Mouse (Mus musculus) bone marrow macrophage, adult 2 months (primary cell): Measurements from ENCODE around the gene Pyroxd1. TPM values are rescaled to one million over a fixed set of nuclear protein-coding genes. Genes with fewer than 3 reads are reported as not detected.

Source experiments
- H3K27ac ChIP-seq: 2 replicates; pipeline ENCODE4 v1.5.1; 2012; ENCODE audit warnings: low read depth, low read length; ENCODE audit not compliant: insufficient read depth
- H3K4me1 ChIP-seq: 2 replicates; pipeline ENCODE4 v1.6.1; 2012; ENCODE audit warnings: low read length; ENCODE audit not compliant: control insufficient read depth, insufficient read depth
- H3K4me3 ChIP-seq: 2 replicates; pipeline ENCODE4 v1.5.1; 2012; ENCODE audit warnings: mild to moderate bottlenecking, low read length, moderate library complexity; ENCODE audit not compliant: insufficient read depth
- CTCF ChIP-seq: IDR thresholded peaks from 2 replicates; pipeline ENCODE4 v1.5.1; 2012; ENCODE audit warnings: low read depth, mild to moderate bottlenecking, low read length, moderate library complexity
- POLR2A ChIP-seq: IDR thresholded peaks from 2 replicates; pipeline ENCODE4 v1.6.1; 2012; ENCODE audit warnings: mild to moderate bottlenecking, low read depth, low read length, borderline replicate concordance
- polyA plus RNA-seq: library from polyadenylated mRNA; stranded (reverse); fragments of >200 nt; gene quantifications from 2 replicates; pipeline ENCODE4 v1.2.4, GENCODE M21; 2012; ENCODE audit not compliant: missing spikeins, insufficient read depth, insufficient read length

Gene Pyroxd1
- 11.1 and 11.9 TPM in 2 replicates for polyA plus RNA-seq

- H3K4me3 ChIP-seq, result peak within 1 kb of the TSS; percentile 98
- peak within 1 kb of the TSS; percentile 99 for H3K27ac ChIP-seq
- peaks cover 3% of the 10 kb centered on the region; the same call in 1 of the 2 replicates for H3K4me1 ChIP-seq
- TF ChIP-seq CTCF (no peak), POLR2A (no peak)
These were observed at the start of gene Pyroxd1 for GRCm38 (mm10) chr6:142345440-142346038. Pyroxd1 (plus strand) TSS chr6:142345654.

DNA sequence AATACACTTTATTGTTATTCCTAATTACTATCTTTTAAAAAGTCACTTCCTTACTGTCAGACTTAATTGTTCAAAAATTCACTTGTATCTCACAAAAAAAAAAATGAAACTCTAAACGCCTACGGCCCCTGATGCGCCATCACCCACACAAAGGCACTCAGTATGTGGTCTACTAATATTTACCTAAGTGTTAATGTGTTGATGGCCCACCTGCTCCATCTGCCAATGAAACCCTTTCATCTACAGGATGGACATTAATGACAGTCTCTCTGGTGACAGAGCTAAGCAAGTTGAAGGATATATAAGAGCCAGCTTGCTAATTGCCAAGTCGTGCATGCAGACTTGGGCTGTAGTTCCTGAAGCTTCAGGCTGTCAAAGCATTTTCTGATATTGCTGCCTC is 47.4 kb upstream of the Pyroxd1 start, which contains the start of gene Iapp:
TSS of gene Iapp (plus strand) at position 326 of the 400 bp plus-strand sequence.
- Histone ChIP-seq H3K27ac (no peak within 1 kb of the TSS), H3K4me1 (no peaks in the 10 kb centered on the region), H3K4me3 (no peak within 1 kb of the TSS)
- TF ChIP-seq CTCF (no peak), POLR2A (no peak)

- Histone ChIP-seq H3K27ac (no peak overlapping the region), H3K4me3 (no peak overlapping the region), H3K4me1 (no peaks in the 10 kb centered on the region)
- no peak for TF ChIP-seq POLR2A
- TF ChIP-seq CTCF, result no peak
These were observed 40.4 kb upstream of the Pyroxd1 start for GRCm38 (mm10) chr6:142305076-142305475.

GRCm38 (mm10) chr6:142314285-142314684 is 31.2 kb upstream of the Pyroxd1 start:
- Histone ChIP-seq H3K4me3 (no peak overlapping the region), H3K27ac (no peak overlapping the region), H3K4me1 (no peaks in the 10 kb centered on the region)
- no peak for TF ChIP-seq POLR2A
- TF ChIP-seq CTCF, result no peak

- Histone ChIP-seq H3K27ac (no peak overlapping the region), H3K4me3 (no peak overlapping the region), H3K4me1 (no peaks in the 10 kb centered on the region)
- no peak for TF ChIP-seq CTCF
- TF ChIP-seq POLR2A, result no peak
These were observed 28.3 kb upstream of the Pyroxd1 start for GRCm38 (mm10) chr6:142317106-142317505.

DNA sequence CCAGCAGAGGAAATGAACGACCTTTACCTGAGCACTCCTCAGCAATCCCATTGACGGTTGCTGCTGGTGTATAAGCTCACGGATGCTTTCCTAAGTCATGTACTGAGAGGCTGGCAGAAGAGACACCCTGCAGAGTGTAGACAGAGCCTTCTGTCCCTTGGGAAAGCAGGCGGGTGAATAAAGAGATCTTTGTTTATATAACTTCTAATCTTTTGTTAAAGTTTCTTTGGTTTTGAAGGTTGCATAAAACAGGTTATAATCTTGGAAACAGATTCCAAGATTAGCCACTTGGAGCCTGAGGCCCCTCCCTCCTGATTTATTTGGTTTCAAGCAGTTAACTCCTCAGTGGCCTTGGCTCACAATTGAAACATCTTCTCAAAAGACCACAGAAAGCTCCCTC is 22.6 kb upstream of the Pyroxd1 start, which contains the start of gene Slco1a5:
TSS of gene Slco1a5 (minus strand) at position 101 of the 400 bp plus-strand sequence.
- no peak for TF ChIP-seq CTCF
- TF ChIP-seq POLR2A, result no peak
- Histone ChIP-seq H3K27ac (no peak within 1 kb of the TSS), H3K4me3 (no peak within 1 kb of the TSS), H3K4me1 (no peaks in the 10 kb centered on the region)

DNA sequence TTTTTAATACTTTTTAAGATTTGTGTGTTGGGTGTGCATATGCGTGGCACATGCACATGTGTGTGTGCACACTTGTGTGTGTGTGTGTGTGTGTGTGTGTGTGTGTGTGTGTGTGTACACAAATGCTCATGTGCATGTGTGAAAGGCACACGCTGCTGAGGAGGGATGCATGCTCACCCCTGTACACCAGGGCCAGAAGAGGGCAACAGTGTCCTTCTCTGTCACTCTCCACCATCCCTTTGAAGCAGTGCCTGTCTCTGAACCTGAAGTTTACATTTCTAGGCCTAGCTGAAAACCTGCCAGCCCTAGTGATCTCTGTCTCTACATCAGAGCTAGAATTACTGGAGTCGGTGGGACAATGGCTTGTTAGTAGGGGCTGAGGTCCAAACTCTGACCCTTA is 18.9 kb upstream of the Pyroxd1 start:
- Histone ChIP-seq H3K4me1 (no peaks in the 10 kb centered on the region), H3K27ac (no peak overlapping the region), H3K4me3 (no peak overlapping the region)
- no peak for TF ChIP-seq CTCF
- no peak for TF ChIP-seq POLR2A

- Histone ChIP-seq H3K4me3 (no peak overlapping the region), H3K4me1 (no peaks in the 10 kb centered on the region), H3K27ac (no peak overlapping the region)
- no peak for TF ChIP-seq CTCF
- no peak for TF ChIP-seq POLR2A
These were observed 16.3 kb upstream of the Pyroxd1 start for GRCm38 (mm10) chr6:142329201-142329600.

DNA sequence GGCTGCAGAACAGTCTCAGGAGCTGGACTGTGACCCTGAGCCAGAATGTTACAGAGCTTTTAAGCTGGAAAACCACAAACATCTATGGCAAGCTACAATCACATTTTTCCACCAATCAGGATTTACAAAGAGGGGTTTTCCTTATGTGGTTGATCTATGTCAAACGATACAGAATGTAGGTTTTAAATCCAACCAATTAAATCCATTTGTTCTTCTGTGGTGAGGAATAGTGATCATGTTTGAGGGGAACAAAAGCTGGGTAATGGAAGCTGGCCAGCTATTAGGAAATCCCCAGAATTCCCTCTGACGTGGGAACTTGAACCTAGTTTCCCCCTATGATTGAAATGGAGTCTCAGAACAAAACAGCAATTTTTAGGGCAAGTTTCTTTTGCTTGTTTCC is 6.5 kb upstream of the Pyroxd1 start:
- Histone ChIP-seq H3K4me1 (no peaks in the 10 kb centered on the region), H3K4me3 (no peak overlapping the region), H3K27ac (no peak overlapping the region)
- no peak for TF ChIP-seq CTCF
- no peak for TF ChIP-seq POLR2A

GRCm38 (mm10) chr6:142339576-142339975 is 5.9 kb upstream of the Pyroxd1 start:
- Histone ChIP-seq H3K27ac (no peak overlapping the region), H3K4me3 (no peak overlapping the region), H3K4me1 (no peaks in the 10 kb centered on the region)
- TF ChIP-seq POLR2A, result no peak
- no peak for TF ChIP-seq CTCF

DNA sequence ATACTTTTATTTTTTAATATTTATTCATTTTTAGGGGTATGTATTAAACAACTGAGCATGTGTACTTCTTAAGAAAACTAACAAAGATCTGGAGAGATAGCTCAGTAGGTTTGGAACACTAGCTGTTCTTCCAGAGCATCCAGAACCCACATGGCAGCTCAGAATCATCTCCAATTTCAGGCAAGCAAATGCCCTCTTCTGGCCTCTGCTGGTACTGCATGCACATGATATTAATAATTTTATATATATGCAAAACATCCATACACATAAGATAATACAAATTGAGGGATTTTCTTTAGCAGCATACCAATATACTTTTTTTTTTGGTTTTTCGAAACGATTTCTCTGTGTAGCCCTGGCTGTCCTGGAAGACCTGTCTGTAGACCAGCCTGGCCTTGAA is 1.9 kb upstream of the Pyroxd1 start:
- H3K4me1 ChIP-seq, result peaks cover 3% of the 10 kb centered on the region; the same call in 1 of the 2 replicates
- no peak overlapping the region for H3K4me3 ChIP-seq
- no peak overlapping the region for H3K27ac ChIP-seq
- no peak for TF ChIP-seq CTCF
